Mouse (Mus musculus): Measurements from ENCODE around the gene Adra1b. TPM values are rescaled to one million over a fixed set of nuclear protein-coding genes. Genes with fewer than 3 reads are reported as not detected.

Adra1b gene
- total RNA-seq, 2 experiments from 2014 or later = 8.8 to 10.4 TPM

DNA sequence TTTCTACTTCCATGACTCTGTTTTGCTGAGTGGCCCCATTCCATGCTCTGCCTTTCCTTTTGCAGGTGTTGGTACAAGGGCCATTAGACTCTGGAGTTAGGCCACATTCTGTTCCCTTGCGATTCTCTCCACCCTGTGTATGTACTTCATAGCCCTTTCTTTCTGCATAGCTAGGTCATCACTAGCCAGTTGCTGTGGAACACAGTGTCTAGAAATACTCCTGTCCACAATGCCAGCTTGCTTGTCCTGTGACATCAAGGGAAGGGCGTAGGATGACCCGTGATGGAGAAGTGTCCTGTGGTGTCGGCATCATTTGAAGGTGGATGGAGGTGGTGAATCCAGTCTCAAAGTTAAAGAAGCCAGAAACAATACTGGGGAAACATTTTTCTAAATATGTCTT, 74.2 kb downstream of the Adra1b start:
- intact Hi-C loops (cut with DNase I) = no loop called here
- DNase-seq = no peak

DNA sequence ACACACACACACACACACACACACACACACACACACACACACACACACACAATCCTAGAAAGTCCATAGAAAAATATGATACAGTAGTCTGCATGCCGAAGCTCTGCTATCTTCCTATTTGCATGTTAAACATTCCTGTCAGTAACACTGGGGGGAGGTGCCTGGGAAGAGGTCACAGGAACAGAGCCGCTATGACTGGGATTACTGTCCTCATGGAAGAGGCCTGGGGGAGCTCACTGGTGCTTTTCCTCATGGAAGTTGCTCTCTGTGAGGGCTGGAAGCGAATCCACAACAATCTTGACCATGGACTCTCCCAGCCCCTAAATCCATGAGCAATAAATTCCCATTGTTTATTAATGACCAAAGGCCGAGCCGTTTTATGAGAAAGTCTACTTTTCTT, 77.7 kb downstream of the Adra1b start:
- no peak for DNase-seq
- intact Hi-C loops (cut with DNase I) = no loop called here

DNA sequence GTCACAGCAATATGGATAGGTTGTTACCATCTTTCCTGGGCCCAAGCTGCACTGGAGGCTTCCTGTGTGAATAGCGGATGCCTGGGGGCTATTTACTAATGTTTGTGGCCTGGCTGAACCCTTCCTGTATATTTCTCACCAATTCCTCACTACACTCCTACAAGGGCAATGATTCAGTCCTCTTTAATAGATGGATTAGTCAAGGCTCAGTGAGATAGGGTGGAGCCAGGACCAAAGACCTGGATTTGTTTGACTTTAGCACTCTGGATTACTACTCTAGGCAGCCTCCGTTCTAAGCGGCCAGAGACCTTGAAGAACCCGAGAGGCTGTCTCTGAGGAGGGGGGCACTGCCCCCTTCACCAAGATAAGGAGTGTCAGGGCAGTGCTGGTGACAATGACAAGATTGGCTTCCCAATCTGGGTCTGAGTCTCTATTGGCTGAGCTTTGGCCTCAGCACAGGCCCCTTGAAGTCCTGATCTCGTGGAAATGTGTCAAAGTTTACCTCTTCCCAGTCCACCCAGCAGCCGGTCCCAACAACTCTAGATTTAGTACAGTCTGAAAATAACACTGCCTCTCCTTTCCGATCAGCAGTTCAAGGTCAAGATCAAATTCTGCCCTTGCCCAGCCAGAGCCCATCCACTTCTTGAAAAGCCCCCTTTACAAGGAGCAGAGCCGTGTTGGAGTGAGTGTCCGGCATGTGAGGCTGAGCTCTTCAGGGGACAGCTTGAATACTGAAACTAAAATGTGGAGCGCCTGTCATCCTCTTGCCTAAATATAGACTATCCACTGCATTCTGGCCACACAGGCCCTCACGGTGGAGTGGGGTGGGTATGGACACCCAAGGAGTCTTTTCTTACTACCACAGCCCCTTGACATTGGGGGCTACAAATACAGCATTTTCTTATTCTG, 80.2 kb downstream of the Adra1b start:
- no peak for DNase-seq
- intact Hi-C loops (cut with DNase I) = no loop called here

DNA sequence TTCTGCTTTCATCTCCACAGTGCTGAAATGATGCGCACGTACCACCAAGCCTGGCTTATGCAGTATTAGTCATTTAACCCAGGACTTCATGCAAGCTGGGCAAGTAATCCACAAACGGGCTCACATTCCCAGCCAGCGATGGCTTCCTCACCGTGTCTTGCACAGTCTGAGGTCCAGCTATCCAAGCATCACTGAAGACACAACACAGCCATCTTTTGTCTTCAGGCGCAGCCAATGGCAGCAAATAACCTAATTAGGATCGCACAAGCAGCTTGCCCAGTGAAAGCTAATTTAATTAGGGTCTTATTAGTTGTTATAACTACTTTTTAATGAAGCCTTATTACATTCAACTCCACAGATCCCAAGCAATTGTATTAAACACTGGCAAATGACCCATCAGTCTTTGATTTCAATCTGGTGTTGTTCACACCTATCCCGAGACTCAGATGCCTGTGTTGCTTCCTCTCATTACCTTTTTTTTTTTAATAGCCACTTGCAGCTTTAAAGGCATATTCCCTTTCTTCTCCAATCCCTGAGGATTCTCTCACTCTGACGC, 83.6 kb downstream of the Adra1b start:
- intact Hi-C loops (cut with DNase I) = no loop called here
- no peak for DNase-seq

DNA sequence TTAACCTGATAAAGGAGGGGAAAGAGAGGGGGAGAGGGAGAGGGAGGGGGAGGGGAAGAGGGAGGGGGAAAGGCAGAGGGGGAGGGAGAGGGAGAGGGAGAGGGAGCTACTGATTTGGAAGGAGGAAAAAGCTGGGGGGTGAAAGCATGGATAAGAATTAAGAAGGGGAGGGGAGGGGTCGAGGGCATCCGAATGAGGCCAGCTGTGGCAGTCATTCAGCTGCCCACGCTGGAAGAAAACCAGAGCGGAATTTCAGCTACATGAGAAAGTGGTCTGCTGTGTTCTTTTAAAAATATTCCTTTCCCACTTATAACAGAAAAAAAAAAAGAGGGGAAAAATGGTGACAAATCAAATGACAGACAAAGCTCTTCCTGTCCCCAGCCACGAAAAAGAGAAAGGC, 88.5 kb downstream of the Adra1b start:
- no peak for DNase-seq
- intact Hi-C loops (cut with DNase I) = no loop called here

DNA sequence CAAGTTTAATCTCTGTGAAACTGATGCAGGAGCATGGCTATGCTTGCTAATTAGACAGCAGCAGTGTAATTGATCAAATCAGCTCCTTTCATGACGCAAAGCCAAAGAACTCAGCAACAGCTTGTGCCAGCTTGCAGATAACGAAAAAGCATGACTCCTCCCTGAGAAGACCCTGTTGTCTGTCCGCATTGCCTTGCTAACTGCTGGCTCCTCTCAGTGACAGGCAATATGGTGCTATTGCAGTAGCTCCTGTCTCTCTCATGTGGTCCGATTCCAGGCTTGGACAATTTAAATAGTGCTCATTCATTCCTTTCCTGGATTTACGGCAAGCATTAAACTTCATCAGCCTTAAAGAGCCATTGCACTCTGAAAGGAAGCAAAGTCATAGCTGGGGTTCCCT, 93.3 kb downstream of the Adra1b start:
- DNase-seq = no peak
- intact Hi-C loops (cut with DNase I) = no loop called here

DNA sequence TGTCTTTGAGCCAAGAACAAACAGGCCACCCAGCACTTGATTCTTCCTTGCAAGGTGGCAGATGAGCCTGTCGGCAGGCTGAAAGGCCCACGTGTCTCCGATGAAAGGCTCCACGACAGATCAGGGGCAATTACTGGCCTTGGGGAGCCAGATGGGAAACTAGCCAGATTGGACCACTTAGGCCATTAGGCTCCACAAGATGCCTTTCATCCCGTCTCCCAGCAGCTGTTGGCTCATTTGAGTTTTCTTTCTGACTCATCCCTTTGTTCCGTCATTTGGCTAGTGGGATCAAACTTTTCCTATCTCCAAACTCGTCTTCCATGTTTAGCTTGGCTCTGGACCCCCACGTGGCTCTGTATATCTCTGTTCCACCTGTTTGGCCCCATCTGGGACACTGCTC, 105.0 kb downstream of the Adra1b start:
- peak; percentile 27 for DNase-seq

DNA sequence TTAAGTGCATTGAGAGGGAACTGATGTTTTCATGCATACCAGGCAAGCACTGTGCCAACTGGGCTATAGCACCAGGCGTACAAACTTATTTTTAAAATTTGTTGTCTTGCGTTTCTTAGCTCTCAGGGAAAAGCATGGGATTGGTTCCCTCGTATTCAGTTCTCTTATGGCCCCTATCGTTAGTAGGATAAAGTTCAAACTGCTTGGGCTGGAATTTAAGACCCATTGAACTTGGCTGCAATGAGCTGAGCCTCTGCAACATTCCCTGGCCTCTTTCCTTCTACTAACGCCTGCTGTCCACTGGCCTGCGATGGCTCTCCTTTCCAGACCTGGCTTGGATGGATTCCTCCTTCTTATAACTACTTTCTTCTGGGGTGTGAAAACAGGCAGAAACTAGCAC, 110.6 kb downstream of the Adra1b start:
- no peak for DNase-seq
- intact Hi-C loops (cut with DNase I) = no loop called here

More for the DNA sequence above, 105.0 kb downstream of the Adra1b start:
- intact Hi-C loops (cut with DNase I) = no loop called here

DNA sequence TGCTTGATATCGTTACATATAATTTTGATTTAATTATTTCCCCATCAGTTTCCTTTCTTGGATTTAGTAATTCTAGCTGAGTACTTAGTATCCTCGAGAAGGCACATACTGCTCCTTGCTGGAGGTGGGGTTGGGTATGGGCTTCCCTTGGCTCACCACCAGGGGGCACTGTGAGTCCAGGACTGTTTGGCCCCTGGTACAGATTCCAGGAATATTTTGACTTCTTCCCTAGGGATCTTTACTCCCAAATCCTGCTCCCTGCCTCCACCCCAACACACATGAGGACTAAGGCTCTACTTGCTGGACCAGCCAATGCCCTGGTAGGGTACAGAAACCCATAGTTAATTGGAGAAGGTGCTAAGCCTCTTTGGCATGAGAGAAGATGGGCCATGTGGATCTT, 117.2 kb downstream of the Adra1b start:
- intact Hi-C loops (cut with DNase I) = loop anchor here (2.0 to 5.0 kb wide), 2 partner anchors 53 to 549 kb away; no protein-coding TSS in a partner anchor
- DNase-seq = peak; percentile 78

DNA sequence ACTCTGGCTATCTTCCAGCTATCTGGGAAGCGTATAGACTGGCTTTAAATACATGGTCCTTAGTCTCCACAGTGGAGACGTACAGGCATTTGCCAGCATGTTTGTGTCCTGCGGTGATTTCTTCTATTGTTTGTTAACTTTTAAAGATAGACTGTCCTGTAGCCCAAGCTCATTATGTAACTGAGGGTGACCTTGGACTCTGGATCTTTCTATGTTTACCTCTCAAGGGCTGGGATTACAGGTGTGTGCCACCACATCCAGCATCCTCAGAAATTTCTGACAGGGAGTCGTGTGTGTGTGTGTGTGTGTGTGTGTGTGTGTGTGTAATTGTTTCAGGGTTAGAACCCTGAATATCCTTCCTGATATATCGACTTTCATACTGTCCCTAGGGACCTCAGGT, 117.9 kb downstream of the Adra1b start:
- intact Hi-C loops (cut with DNase I) = loop anchor here (5.0 kb wide), 1 partner anchor 549 kb away; no protein-coding TSS in a partner anchor
- DNase-seq = no peak

DNA sequence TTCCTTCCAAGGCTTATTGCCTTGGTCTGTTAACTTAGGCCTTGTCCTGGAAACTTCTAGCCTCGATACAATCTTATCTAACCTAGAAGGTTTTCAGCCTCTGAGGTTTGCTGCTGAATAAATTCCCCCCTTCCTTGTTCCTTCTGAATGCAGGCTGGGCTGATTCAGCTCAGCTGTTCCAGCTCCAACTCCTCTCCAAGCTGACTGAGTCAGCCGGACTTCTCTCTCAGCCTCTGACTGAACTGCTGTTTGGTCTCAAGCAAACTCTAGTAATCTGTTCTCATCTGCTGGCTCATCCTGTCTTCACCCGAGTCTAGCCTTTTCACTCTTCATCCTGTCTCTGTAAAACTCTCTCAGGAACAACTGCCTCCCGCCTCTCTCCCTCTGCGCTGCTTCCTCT, 121.5 kb downstream of the Adra1b start:
- intact Hi-C loops (cut with DNase I) = no loop called here
- no peak for DNase-seq

DNA sequence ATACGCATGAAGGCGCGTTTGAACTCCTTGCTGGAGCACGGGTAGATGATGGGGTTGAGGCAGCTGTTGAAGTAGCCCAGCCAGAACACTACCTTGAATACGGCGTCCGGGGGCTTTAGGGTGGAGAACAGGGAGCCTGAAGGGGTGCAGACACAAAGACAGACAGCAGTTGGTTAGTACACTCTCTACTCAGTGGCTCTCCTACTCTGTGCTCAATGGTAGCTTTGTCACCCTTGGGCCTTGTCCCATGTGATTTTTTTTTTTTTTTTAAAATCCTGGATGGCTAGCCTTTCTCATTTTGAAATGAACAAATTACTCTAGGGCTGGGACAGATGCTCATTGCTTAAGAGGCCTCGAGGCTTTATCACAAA, 124.7 kb downstream of the Adra1b start:
- DNase-seq = no peak

DNA sequence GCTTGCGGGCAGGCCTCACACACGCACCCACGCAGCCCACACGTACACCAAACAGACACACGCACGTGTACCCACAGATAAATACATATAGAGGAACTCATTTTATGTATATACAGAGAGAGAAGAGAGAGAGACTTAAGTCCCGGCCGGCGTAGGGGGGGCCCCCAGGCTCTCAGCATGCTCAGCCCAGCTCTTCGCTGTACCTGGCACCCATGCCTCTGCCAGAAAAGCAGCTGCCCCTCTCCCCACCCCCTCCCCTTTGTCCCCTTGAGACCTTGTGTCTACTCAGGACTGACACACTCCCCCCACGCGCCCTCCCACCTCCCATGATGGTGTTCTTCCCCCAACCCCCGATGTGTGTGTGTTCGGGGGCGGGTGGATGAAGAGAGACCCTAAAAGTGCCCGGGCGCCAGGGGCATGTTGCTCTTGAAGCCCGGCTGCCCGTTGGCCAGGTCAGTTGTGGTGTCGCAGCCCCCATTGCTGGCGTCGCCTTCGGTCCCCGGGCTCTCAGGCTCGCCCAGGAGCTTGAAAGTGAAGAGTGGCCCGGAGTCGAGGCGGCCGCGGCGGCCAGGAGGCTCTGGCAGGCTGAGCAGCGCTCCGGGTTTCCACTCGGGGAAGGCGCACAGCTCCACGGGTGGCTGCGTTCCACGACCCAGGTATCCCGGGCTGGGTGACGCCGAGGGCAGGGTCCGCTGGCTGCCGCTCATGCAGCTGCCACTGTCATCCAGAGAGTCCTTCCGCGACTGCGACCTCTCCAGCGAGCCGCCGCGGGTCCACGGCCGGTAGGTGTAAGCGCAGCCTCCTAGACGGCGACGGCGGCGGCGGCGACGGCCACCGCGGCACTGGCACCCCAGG, 125.3 kb downstream of the Adra1b start:
- intact Hi-C loops (cut with DNase I) = no loop called here
- peak; percentile 8 for DNase-seq

More for the DNA sequence above, 124.7 kb downstream of the Adra1b start:
- intact Hi-C loops (cut with DNase I) = no loop called here

DNA sequence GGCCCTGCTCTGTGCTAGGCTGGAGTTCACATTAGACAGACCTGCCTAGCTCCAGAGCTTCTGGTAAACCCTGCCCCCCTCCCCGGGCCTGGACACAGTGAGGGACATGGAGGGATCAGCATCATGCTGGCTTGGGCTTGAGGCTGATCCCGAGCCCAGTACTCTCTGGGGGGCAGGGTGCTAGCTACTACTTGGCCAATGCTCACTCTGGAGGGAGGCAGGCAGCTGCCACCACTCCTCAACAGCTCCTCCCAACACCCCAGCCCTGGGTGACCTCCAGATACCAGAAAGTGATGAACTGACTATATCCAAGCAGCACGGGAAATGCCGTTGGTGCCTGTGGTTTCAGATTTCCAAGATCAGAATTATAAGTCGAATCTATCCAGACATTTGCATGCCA, 127.3 kb downstream of the Adra1b start:
- intact Hi-C loops (cut with DNase I) = no loop called here
- peak; percentile 2 for DNase-seq

DNA sequence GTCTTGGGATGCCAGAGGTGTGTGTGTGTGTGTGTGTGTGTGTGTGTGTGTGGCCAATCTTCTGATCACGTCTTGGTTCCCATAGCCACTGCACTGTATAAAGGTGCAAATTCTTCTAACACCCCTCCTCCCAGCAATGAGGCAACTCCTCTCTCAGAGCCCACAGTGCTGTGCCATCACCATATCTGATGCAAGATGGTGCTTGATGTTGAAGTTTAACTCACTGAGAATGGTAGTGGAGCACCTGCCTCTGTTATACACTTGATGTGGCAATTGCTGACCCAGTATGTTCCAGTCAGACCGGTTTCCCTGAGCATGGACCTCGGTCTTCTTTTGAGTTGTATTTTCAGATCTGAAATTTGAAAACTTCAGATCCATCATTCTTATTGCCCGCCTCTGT, 130.9 kb downstream of the Adra1b start:
- intact Hi-C loops (cut with DNase I) = no loop called here
- DNase-seq = no peak

DNA sequence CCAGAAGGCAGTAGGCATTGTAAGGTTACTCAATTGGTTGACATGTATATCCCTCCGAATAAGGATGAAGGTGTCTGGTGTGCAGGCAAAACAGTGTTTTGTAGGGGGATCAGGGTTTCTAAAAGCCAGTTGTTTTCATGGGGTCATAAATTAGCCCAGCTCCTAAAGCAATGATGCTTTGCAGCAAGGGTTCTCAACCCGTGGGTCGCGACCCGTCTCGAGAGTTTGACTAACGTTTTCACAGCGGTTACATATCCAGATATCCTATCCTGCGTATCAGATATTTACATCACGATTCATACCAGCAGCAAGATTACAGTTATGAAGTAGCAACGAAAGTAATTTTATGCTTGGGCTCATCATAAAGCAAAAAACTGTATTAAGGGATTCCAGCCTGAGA, 133.3 kb downstream of the Adra1b start:
- intact Hi-C loops (cut with DNase I) = loop anchor here (5.0 to 10.0 kb wide), 2 partner anchors 565 to 687 kb away; no protein-coding TSS in a partner anchor
- no peak for DNase-seq

DNA sequence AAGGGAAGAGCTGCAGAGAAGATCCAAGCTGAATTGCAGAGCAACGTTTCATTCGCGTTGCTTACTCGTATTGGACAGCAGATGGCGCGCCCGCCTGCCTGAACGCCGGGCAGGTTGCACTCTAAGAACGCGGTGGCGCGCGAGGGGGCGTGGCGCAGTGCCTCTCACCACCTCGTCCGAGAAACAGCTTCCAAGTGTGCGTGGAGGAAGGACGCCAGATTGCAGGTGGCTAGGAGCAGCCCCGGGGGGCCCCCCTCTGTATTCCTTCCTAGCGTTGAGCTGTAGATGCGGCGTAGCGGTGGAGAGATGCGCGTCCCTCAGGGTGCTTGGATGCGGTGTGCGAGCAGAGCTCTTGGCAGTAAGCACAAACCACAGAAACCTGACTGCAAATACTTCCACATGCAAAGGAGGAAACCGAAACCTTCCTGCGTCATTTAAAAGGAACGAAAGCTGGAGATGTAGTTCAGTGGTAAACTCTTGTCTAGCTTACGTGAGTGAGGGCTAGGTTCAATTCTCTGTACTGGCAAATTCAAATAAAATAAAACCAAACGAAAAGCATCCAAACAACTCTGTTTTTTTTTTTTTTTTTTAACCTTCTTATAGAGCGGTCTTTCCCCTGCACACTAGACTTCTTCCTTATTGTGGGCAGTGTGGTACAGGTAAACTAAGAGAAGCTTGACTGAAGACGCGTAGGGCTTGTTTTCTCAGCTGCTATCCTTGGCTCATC, 133.9 kb downstream of the Adra1b start:
- intact Hi-C loops (cut with DNase I) = loop anchor here (5.0 to 10.0 kb wide), 2 partner anchors 565 to 688 kb away; no protein-coding TSS in a partner anchor

DNA sequence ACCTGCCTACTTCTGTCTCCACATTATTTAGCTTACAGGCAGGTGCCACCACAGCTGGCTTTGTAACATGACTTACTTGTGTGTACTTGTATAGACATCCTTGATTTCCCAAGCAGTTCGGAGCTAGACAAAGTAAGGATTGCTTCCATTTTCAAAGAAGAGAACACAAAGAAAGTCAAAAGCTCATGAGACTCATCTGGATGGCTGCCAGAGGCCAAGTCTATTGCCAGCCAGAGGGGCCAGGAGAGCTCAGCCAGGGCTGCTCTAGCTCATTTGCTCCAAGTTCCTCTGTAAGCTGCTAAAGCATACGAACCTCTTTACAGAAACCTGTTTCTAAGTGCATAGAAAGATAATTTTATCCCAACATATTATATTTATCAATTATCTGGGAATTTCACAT, 142.6 kb downstream of the Adra1b start:
- intact Hi-C loops (cut with DNase I) = no loop called here

More for the DNA sequence above, 133.9 kb downstream of the Adra1b start:
- DNase-seq = peak; percentile 77

DNA sequence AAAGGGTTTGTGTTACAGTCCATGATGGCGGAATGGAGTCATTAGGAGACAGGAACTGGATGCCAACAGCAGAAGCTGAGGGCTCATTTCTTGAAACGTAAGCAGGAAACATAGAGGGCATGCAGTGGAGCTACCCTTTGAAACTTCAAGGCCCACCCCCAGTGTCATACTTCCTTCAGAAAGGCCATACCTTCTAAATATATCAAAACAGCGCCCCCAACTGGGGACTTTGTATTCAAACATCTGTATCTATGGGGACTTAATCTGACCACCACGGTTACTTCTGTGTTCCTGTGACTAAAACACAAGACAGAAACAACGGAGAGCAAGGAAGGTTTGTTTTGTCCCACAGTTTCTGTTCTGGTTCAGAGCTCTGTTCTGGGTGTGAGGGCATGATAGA, 145.6 kb downstream of the Adra1b start:
- DNase-seq = no peak
- intact Hi-C loops (cut with DNase I) = no loop called here

More for the DNA sequence above, 142.6 kb downstream of the Adra1b start:
- peak; percentile 36 for DNase-seq

DNA sequence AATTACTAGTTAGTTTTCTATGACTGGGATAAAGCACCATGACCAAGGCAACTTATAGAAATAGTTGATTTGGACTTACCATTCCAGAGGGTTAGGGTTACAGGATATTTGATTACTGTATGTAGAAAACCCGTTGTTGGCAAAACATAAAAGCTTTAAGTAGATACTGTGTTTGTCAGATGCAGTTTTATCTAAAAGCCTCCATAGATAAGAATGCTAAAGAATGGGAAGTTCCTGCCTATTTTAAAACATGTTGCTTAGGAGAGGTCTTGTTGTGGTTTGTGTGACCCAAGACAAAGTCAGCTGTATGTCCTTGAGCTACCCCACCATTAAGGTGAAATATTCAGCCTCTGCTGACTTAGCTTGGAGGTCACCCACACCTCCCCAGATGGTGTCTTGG, 146.4 kb downstream of the Adra1b start:
- intact Hi-C loops (cut with DNase I) = no loop called here

More for the DNA sequence above, 146.4 kb downstream of the Adra1b start:
- DNase-seq = no peak
